Mouse (Mus musculus) heart, adult 8-10 months (tissue): ENCODE results near the gene Cenpt. TPM values are rescaled to one million over a fixed set of nuclear protein-coding genes. Genes with fewer than 3 reads are reported as not detected.

Source experiments
- DNase-seq: peaks from one replicate; pipeline ENCODE4 v3.0.0; 2022; ENCODE audit warnings: low spot score
- total RNA-seq, 4 experiments: library from RNA; stranded (reverse); gene quantifications; 2 replicates each; pipeline ENCODE4 v1.2.4; 2022

The Cenpt gene
- total RNA-seq, 4 experiments from 2014 or later: 2.0 to 2.6 (median 2.5) TPM

DNA sequence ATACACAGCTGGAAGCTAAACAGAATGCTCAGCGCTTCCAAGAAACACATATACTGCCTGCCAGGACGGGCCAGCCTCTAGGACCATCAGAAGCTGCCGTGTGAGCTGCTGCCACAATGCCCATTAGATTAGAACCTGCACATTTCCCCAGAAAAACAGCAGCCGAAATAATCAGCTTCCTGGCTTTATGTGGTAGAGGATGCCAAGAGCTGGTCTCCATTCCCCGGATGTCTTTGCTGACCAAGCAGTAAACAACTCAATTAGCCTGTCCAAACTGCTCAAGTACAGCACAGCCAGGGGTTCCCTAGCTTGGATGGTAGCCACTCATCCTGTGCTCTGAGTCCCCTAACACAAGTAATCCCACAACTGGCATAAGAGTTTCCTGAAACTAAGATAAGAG, 45.3 kb downstream of the Cenpt start:
- DNase-seq: no peak

- no peak for DNase-seq
Measured at GRCm38 (mm10) chr8:105805964-105806363, 47.1 kb downstream of the Cenpt start.

- no peak for DNase-seq
Measured at GRCm38 (mm10) chr8:105805346-105805745, 47.7 kb downstream of the Cenpt start.

DNA sequence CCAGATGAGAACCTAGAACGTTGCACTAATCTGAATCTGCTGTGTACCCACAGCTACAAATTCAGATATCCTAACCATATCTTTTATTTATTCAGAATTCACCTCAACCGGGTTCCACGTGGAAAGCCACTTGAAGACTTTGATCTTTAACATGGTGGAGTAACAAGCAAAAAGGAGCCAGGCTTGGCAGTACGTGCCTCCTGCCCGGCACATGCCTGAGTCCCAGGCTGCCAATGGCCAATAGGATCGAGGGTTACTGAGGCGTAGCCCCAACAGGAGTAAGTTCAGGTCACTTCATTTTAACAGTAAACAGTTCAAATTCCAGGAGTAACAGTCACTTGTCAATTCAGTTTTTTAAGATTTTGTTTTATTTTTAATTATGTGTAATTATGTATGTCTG, 48.3 kb downstream of the Cenpt start:
- no peak for DNase-seq

DNA sequence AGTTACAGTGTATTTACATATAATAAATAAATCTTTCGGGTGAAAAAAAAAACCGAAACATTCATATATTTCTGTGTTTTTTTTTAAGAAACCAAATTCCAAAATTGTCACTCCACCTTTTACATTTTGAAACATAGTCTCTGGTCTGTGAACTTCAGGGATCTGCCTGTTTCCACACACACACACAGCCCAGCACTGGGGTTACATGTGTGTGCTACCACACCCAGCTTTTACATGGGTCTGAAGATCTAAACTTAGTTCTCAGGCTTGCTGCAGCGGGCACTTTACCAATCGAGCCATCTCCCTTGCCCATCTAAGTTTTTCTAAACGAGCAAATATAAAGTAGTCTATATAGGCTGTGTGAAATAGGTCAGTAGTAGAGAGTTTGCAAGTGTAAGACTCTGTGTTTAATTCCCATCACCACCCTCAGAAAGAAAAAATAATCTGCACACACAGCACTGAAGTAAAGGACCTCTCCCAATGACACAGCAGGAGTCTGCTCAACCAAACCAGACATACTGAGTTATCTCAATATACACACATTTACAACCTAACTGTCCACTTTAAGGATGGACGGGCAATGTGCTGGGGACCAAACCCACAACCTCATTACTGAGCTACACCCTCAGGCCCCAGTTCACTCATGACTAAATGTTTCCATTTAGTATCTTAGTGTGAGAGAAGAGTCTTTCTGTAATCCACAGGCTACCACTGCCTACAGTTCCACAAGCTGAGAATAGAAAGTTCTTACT, 51.7 kb downstream of the Cenpt start:
- DNase-seq: no peak

GRCm38 (mm10) chr8:105799091-105799812, 53.8 kb downstream of the Cenpt start:
- peak; percentile 75 for DNase-seq

DNA sequence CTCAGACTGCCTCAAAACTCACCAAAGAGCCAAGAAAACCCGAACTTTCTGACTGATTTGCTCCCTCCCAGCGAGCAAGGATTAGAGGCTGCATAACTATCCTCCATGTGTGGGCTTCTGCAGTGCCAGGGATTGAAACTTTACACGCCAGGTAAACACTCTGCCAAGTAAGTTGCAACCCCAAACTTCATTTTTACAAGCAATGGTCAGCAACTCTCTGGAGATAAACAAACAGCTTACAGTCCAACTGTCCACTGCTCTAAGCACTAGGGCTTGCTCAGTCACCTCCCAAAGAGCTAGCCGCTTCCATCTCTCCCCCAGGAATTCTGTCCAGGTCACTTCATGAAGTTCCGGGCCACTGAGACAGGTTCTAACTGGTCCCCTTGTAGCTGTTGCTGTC, 54.7 kb downstream of the Cenpt start:
- DNase-seq: no peak

GRCm38 (mm10) chr8:105795785-105796184, 57.3 kb downstream of the Cenpt start:
- no peak for DNase-seq

Other genes with a start within 250 kb of the Cenpt start
- 10 to 100 TPM; 45.5 to 50.0 (median 47.4) TPM for gene Ripor1, start 248.0 kb downstream of the Cenpt start, total RNA-seq
- gene Ctcf, start 216.7 kb downstream of the Cenpt start, total RNA-seq: 10 to 100 TPM; 37.4 to 46.3 (median 40.7) TPM
- not detected for gene Agrp, start 215.9 kb downstream of the Cenpt start, total RNA-seq
- gene Carmil2, start 167.0 kb downstream of the Cenpt start, total RNA-seq: under 1 TPM; 0.13 to 0.22 (median 0.14) TPM
- gene Acd, start 152.2 kb downstream of the Cenpt start, total RNA-seq: 10 to 100 TPM; 10.2 to 11.5 (median 10.5) TPM
- gene Pard6a, start 152.1 kb downstream of the Cenpt start, total RNA-seq: 1 to 10 TPM; 5.9 to 8.1 (median 7.0) TPM
- not detected for gene 4933405L10Rik, start 145.6 kb downstream of the Cenpt start, total RNA-seq
- gene Enkd1, start 145.1 kb downstream of the Cenpt start, total RNA-seq: 1 to 10 TPM; 1.2 to 2.7 (median 2.3) TPM
- 1 to 10 TPM; 2.8 to 3.9 (median 3.5) TPM for gene Gfod2, start 94.6 kb downstream of the Cenpt start, total RNA-seq
- gene Ranbp10, start 25.9 kb downstream of the Cenpt start, total RNA-seq: 10 to 100 TPM; 17.4 to 20.0 (median 18.7) TPM
- gene Tsnaxip1, start 25.5 kb downstream of the Cenpt start, total RNA-seq: not detected
- 10 to 100 TPM; 26.4 to 30.7 (median 28.0) TPM for gene Thap11, start 1.9 kb upstream of the Cenpt start, total RNA-seq
- gene Nutf2, start 7.3 kb upstream of the Cenpt start, total RNA-seq: 10 to 100 TPM; 16.4 to 44.3 (median 30.6) TPM
- 10 to 100 TPM; 23.6 to 25.6 (median 24.2) TPM for gene Edc4, start 27.6 kb upstream of the Cenpt start, total RNA-seq
- gene Nrn1l, start 40.3 kb upstream of the Cenpt start, total RNA-seq: 1 to 10 TPM in 1 of 4 experiments, under 1 TPM in 3; 0.49 to 1.1 (median 0.85) TPM
- gene Pskh1, start 47.2 kb upstream of the Cenpt start, total RNA-seq: 10 to 100 TPM; 15.6 to 19.2 (median 18.1) TPM
- gene Ctrl, start 80.6 kb upstream of the Cenpt start, total RNA-seq: under 1 TPM in 1 of 4 experiments, not detected in 3; 0.44 TPM
- 10 to 100 TPM; 54.6 to 72.9 (median 62.2) TPM for gene Psmb10, start 85.2 kb upstream of the Cenpt start, total RNA-seq
- 1 to 10 TPM in 1 of 4 experiments, under 1 TPM in 3; 0.34 to 1.7 (median 0.57) TPM for gene Lcat, start 90.1 kb upstream of the Cenpt start, total RNA-seq
- 10 to 100 TPM; 39.9 to 50.4 (median 43.5) TPM for gene Slc12a4, start 112.8 kb upstream of the Cenpt start, total RNA-seq
- not detected for gene Dpep3, start 126.2 kb upstream of the Cenpt start, total RNA-seq
- 10 to 100 TPM in 1 of 4 experiments, 1 to 10 TPM in 3; 8.5 to 10.9 (median 8.7) TPM for gene Dus2, start 138.1 kb upstream of the Cenpt start, total RNA-seq
- not detected for gene Dpep2nb, start 152.7 kb upstream of the Cenpt start, total RNA-seq
- gene Ddx28, start 158.6 kb upstream of the Cenpt start, total RNA-seq: 10 to 100 TPM; 11.0 to 12.4 (median 11.2) TPM
- gene Nfatc3, start 205.6 kb upstream of the Cenpt start, total RNA-seq: 10 to 100 TPM; 14.1 to 19.5 (median 18.0) TPM